Mouse (Mus musculus) heart, embryonic 12.5 days (tissue): ENCODE measurements around the gene Smg1. TPM values are rescaled to one million over a fixed set of nuclear protein-coding genes. Genes with fewer than 3 reads are reported as not detected.
"Not testable (repeated sequence)": the region's sequence is repeated elsewhere in the genome, so short reads cannot be mapped to it uniquely, and the experiment has no call there.

Experiments
- ATAC-seq: fragments of 200-750 bp; cut with Nextera tagmentation; 2 replicates; pipeline ENCODE4 v1.8.0; 2017; ENCODE audit warnings: moderate TSS enrichment, moderate library complexity; ENCODE audit not compliant: insufficient number of reproducible peaks, low FRiP score
- H3K27ac ChIP-seq: fragments of 300-500 bp; sonication (generic); 2 replicates; pipeline ENCODE4 v1.5.1; 2016; ENCODE audit warnings: mild to moderate bottlenecking, moderate library complexity; ENCODE audit not compliant: poor library complexity, severe bottlenecking
- H3K27me3 ChIP-seq: fragments of 300-500 bp; sonication (generic); replicated peaks from 2 replicates; pipeline ENCODE4 v1.6.1; 2016; ENCODE audit warnings: mild to moderate bottlenecking, moderate library complexity
- H3K36me3 ChIP-seq: fragments of 300-500 bp; sonication (generic); 2 replicates; pipeline ENCODE4 v1.6.1; 2016; ENCODE audit warnings: mild to moderate bottlenecking, moderate library complexity
- H3K4me1 ChIP-seq: fragments of 300-500 bp; sonication (generic); replicated peaks from 2 replicates; pipeline ENCODE4 v1.6.1; 2016; ENCODE audit warnings: mild to moderate bottlenecking
- H3K4me2 ChIP-seq: fragments of 300-500 bp; sonication (generic); 2 replicates; pipeline ENCODE4 v1.6.1; 2016; ENCODE audit warnings: mild to moderate bottlenecking, moderate library complexity
- H3K4me3 ChIP-seq: fragments of 300-500 bp; sonication (generic); 2 replicates; pipeline ENCODE4 v1.5.1; 2016; ENCODE audit warnings: mild to moderate bottlenecking
- H3K9ac ChIP-seq: fragments of 300-500 bp; sonication (generic); 2 replicates; pipeline ENCODE4 v1.6.1; 2016; ENCODE audit warnings: mild to moderate bottlenecking, moderate library complexity
- H3K9me3 ChIP-seq: fragments of 300-500 bp; sonication (generic); replicated peaks from 2 replicates; pipeline ENCODE4 v1.6.1; 2016; ENCODE audit warnings: mild to moderate bottlenecking, moderate library complexity
- WGBS: fragments of 180-500 bp; shearing (Covaris S2); methylation state at CpG from one replicate; pipeline ENCODE4 v1.1.7; 2016; 5-methylcytosine and 5-hydroxymethylcytosine counted together
- polyA plus RNA-seq: library from polyadenylated mRNA; unstranded; fragments of >200 nt; fragmentation: Nextera tagmentation; extraction: Ambion mirVana; gene quantifications from 2 replicates; pipeline ENCODE4 v1.2.1, GENCODE M21; 2016

Gene Smg1
- polyA plus RNA-seq, 1 experiment from 2014 or later = 15.0 TPM

DNA sequence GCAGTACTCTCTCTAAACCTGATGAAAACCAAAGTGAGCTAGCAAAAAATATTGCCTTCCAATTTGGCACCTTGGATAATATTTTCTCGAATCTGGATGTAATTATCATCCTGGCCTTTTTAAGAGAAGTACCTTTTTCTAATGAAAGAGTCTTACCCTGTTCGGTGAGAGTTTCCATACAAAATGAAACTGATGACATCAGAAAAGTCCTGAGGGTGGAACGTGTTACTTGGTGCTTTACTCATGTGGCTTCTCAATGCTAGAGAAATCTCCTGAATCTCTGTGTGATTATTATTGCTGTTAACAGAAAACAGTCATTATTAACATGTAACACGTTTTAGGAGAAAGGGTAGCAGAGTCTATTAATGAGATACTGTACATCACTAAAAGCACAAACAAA, 57.6 kb downstream of the Smg1 start:
- WGBS = 93% methylated on average over 4 of the region's 4 CpGs
- no peak for ATAC-seq
- H3K36me3 ChIP-seq = peaks cover 51% of the 10 kb centered on the region
- H3K4me3 ChIP-seq = no peak overlapping the region
- H3K9me3 ChIP-seq = no peaks in the 10 kb centered on the region
- H3K4me2 ChIP-seq = no peak overlapping the region
- H3K4me1 ChIP-seq = peaks cover 8% of the 10 kb centered on the region
- H3K27me3 ChIP-seq = no peaks in the 10 kb centered on the region
- H3K27ac ChIP-seq = no peak overlapping the region
- H3K9ac ChIP-seq = no peak overlapping the region

DNA sequence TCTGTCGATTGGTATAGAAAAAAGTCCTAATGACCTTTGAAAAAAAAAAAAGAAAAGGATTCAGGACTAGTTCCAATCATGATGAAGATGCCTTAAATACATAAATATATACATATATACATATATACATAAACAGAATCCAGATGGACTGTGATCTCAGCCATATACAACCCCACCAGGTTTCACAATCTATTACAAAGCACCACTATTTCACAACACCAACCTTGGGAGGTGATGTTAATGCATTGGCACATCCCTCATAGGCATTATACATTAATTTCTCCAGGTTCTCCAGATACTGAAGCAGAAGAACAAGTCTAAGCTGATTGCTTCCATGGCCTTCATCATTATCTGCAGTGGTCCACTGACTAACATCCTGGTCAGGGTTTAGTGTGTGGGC, 58.9 kb downstream of the Smg1 start:
- Histone ChIP-seq H3K4me3 (no peak overlapping the region), H3K9ac (no peak overlapping the region), H3K4me2 (no peak overlapping the region), H3K36me3 (peaks cover 51% of the 10 kb centered on the region), H3K9me3 (no peaks in the 10 kb centered on the region), H3K4me1 (peaks cover 14% of the 10 kb centered on the region), H3K27ac (no peak overlapping the region), H3K27me3 (no peaks in the 10 kb centered on the region)
- 88% methylated on average over 1 of the region's 1 CpGs for WGBS
- ATAC-seq = no peak

DNA sequence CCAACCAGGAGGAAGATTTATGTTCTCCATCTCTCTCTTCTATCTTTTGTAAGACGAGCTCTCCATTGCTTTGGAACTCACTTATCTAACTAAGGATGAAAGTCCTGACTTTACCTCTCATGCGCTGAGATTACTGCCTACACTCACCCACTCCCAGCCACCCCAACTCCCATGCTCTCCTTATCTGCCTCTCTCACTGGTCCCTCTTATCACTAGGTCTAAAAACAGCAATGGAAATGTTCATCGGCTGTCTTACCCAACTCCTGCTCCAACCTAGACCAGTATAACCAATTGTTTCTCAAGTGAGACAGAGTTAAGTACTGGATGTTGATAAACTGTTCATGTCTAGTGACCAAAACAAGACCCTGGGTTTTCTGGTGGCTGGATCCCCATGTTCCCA, 62.3 kb downstream of the Smg1 start:
- Histone ChIP-seq H3K4me1 (peaks cover 14% of the 10 kb centered on the region), H3K9ac (no peak overlapping the region), H3K9me3 (no peaks in the 10 kb centered on the region), H3K36me3 (peaks cover 58% of the 10 kb centered on the region), H3K27ac (peak overlapping the region; percentile 62), H3K4me3 (no peak overlapping the region), H3K27me3 (no peaks in the 10 kb centered on the region), H3K4me2 (peak overlapping the region; percentile 36)
- WGBS = 20% methylated on average over 3 of the region's 3 CpGs
- no peak for ATAC-seq

DNA sequence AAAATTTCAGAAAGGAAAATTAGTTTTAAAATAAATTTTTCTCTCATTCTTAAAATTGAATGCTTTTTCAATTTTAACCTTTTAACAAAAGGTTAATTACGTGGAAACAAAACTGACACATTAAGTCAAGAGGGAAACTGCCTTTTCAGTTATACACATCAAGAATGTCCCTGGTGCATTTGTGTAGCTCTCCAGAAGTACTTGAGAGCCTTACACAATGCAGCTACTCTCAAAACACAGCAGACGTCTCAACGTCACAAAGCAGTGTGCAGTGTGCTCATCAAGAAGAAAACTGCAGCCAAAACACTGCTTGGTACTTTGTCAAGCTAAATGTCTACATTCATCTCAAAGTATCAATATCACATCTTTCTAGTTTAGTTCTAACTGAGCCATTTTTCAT, 63.7 kb downstream of the Smg1 start:
- Histone ChIP-seq H3K9me3 (no peaks in the 10 kb centered on the region), H3K4me1 (peaks cover 14% of the 10 kb centered on the region), H3K4me2 (no peak overlapping the region), H3K4me3 (no peak overlapping the region), H3K36me3 (peaks cover 49% of the 10 kb centered on the region), H3K9ac (no peak overlapping the region), H3K27ac (no peak overlapping the region), H3K27me3 (no peaks in the 10 kb centered on the region)
- WGBS = 74% methylated on average over 3 of the region's 3 CpGs
- ATAC-seq = no peak

DNA sequence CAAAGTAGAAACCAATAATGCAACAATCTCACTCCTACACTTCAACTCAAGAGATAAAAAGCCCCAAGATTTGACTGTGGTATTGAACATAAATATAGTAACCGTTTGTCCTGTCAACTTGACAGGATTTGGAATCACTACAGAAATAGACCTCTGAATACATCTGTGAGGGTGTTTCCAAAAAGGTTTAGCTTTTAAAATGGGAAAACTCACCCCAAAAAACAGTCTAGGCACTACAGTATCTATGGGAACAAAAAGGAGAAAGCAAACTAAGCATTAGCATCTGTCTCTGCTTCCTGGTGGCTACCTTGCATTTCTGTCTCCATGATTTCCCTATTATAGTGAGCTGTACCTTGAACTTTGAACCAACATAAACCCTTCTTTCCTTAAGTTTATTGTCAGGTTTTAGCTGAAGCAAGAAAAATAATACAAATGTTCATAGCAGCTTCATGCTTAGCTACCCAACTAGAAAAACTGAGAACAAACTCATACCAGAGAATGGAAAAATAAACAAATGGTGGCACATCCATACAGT, 67.6 kb downstream of the Smg1 start:
- H3K4me1 ChIP-seq = peaks cover 7% of the 10 kb centered on the region
- no peaks in the 10 kb centered on the region for H3K27me3 ChIP-seq
- ATAC-seq = no peak
- WGBS = 57% methylated on average over 1 of the region's 1 CpGs
- H3K9ac ChIP-seq = no peak overlapping the region
- H3K27ac ChIP-seq = no peak overlapping the region
- peaks cover 55% of the 10 kb centered on the region for H3K36me3 ChIP-seq
- H3K4me3 ChIP-seq = no peak overlapping the region
- H3K4me2 ChIP-seq = no peak overlapping the region
- no peaks in the 10 kb centered on the region for H3K9me3 ChIP-seq

DNA sequence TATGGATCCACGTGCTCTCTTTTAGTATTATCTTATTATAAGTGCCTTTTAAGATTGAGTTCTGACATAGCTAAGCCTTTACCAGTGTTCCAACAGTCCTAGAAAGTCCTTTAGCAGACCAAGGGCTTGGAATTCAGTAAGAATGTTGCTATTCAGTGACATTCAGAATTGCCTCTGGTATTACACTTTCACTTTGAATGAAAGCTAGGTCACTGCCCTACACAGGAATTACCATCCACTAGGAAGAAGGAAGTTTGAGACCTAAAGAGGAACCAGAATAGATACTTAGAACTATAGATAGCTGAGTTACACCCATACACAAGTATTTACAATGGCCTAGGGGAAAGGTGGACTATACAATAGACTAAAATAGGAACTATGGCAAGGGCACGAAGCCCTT, 73.3 kb downstream of the Smg1 start:
- peaks cover 62% of the 10 kb centered on the region for H3K36me3 ChIP-seq
- not testable (repeated sequence) for H3K4me3 ChIP-seq, H3K4me2 ChIP-seq, ATAC-seq, H3K27me3 ChIP-seq, H3K4me1 ChIP-seq, H3K27ac ChIP-seq, H3K9ac ChIP-seq, H3K9me3 ChIP-seq
- WGBS = 83% methylated on average over 2 of the region's 2 CpGs

DNA sequence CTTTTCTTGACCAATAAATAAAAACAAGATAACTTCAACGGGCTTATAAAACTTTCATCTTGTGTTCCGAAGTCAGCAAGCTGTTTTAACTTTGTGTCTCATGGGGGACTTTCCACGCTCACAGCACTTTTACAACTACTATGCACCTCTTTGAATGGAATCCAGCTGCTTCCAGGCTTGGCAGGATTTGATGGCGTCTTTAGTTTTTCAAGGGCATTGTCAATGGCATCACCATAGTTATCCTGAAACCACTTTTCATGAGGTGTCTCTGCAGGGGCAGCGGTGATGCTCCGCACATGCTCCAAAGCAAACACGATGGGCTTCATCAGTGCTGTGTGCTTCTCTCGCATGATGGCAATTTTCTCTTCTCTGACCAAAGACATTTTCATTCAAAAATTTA, 80.5 kb downstream of the Smg1 start:
- Histone ChIP-seq H3K27me3 (no peaks in the 10 kb centered on the region), H3K27ac (no peak overlapping the region), H3K36me3 (peaks cover 53% of the 10 kb centered on the region), H3K4me2 (no peak overlapping the region), H3K4me1 (no peaks in the 10 kb centered on the region), H3K9ac (no peak overlapping the region), H3K4me3 (no peak overlapping the region), H3K9me3 (no peaks in the 10 kb centered on the region)
- ATAC-seq = no peak
- 91% methylated on average over 8 of the region's 8 CpGs for WGBS

DNA sequence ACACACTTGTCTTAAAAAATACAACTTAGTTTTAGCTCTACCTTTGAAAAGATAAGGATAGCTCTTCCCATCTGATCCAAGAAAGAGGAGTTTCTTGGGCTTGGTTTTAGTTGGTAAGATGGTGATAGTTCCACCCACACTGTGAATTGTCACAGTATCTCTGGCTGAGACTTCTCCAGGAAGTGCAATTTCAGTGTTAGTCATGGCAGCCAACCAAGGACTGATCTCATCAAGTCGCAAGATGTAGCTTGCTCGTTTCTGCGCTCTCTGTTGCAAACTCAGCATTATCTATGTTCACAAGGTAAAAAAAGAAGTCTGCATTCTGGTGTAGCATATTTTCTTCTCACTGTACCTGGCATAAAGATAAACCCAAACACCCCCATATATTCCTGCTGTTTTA, 83.3 kb downstream of the Smg1 start:
- H3K9ac ChIP-seq = no peak overlapping the region
- 86% methylated on average over 3 of the region's 3 CpGs for WGBS
- no peak overlapping the region for H3K4me3 ChIP-seq
- peaks cover 5% of the 10 kb centered on the region; the same call in 1 of the 2 replicates for H3K4me1 ChIP-seq
- H3K36me3 ChIP-seq = peaks cover 57% of the 10 kb centered on the region
- H3K9me3 ChIP-seq = no peaks in the 10 kb centered on the region
- no peak overlapping the region for H3K4me2 ChIP-seq
- no peak overlapping the region for H3K27ac ChIP-seq
- no peaks in the 10 kb centered on the region for H3K27me3 ChIP-seq
- ATAC-seq = no peak

DNA sequence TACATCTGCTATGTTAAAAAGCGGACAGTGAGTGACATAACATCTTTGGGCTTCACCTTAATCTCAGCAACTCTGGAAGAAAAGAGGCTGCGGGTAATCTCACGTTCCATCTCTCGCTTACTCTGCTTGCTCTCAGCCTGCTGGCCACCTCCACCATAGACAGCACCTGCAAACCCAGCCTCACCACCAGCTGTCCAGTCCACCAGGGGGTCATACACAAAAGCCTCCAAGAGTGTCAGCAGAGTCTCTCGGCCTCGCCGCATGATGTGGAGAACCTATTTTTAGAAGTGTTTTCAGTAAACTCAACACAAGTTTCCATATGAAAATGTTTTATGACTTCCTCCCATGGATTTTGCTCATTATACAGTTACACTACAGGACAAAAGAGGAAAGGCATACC, 87.0 kb downstream of the Smg1 start:
- H3K27ac ChIP-seq = no peak overlapping the region
- H3K27me3 ChIP-seq = no peaks in the 10 kb centered on the region
- no peak overlapping the region for H3K9ac ChIP-seq
- peaks cover 5% of the 10 kb centered on the region; the same call in 1 of the 2 replicates for H3K4me1 ChIP-seq
- no peak overlapping the region for H3K4me3 ChIP-seq
- WGBS = 78% methylated on average over 7 of the region's 7 CpGs
- no peak overlapping the region for H3K4me2 ChIP-seq
- ATAC-seq = no peak
- H3K36me3 ChIP-seq = peaks cover 77% of the 10 kb centered on the region
- H3K9me3 ChIP-seq = no peaks in the 10 kb centered on the region

DNA sequence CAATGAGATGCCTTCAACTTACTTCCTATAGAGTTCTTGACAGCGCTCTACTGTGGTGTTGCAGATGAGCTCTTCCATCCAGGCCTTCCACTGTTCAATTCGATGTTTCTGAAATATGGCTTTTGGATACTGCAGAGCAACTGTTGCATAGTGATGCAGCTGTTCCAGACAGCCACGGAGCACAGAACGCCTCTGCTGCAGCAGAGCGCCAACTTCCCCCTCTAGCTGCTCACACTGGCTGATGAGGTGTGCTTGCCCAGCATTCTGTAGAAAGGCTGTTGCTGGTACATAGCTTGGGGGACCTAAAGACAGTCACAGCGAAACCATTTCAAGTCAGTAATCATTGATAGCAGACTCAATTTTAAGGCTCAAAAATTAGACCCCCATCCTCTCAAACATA, 89.3 kb downstream of the Smg1 start:
- H3K9ac ChIP-seq = no peak overlapping the region
- H3K27ac ChIP-seq = no peak overlapping the region
- no peak overlapping the region for H3K4me2 ChIP-seq
- no peak overlapping the region for H3K4me3 ChIP-seq
- H3K9me3 ChIP-seq = no peaks in the 10 kb centered on the region
- peaks cover 74% of the 10 kb centered on the region for H3K36me3 ChIP-seq
- WGBS = 94% methylated on average over 6 of the region's 6 CpGs
- ATAC-seq = no peak
- H3K27me3 ChIP-seq = no peaks in the 10 kb centered on the region
- peaks cover 5% of the 10 kb centered on the region; the same call in 1 of the 2 replicates for H3K4me1 ChIP-seq

DNA sequence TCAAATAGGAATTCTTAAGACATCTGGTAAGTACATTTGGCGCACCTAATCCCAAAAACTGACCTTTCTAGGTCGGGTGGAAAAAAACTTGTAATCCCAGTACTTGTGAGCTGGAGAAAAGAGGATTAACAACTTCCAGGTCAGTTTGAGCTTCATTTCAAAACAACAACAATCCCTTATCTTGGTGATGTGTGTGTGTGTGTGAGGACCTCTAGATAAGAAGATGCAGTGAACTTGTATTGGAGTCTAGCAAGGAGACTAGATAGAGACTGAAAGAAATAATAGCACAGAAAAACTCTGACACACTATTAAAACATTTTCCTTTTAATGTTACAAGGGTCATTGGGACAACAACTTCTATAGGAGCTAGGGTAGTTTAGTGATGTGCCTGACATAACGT, 99.9 kb downstream of the Smg1 start:
- H3K27ac ChIP-seq = no peak overlapping the region
- 78% methylated on average over 3 of the region's 3 CpGs for WGBS

DNA sequence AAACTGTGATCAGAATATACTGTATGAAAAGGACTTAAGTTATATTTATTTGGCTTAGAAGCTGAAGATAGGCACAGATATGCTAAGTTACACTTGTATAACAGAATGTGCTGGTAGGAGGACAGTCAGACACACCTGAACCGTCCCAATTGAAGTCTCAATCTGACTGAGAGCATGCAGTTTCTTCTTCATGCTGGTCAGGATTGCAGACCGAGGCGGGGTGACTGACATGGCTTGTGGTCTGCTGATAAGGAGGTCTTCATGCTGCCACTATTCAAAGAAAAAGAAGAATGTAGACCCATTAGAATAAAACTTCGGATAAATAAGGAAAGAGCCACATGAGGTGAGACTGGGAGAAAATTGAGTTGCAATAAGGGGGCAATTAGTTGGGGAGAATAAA, 100.3 kb downstream of the Smg1 start:
- H3K27me3 ChIP-seq = no peaks in the 10 kb centered on the region
- H3K9ac ChIP-seq = no peak overlapping the region
- H3K4me1 ChIP-seq = no peaks in the 10 kb centered on the region
- H3K36me3 ChIP-seq = peaks cover 61% of the 10 kb centered on the region
- no peak overlapping the region for H3K4me2 ChIP-seq
- no peaks in the 10 kb centered on the region for H3K9me3 ChIP-seq
- WGBS = 68% methylated on average over 4 of the region's 4 CpGs
- no peak overlapping the region for H3K27ac ChIP-seq
- ATAC-seq = no peak
- H3K4me3 ChIP-seq = no peak overlapping the region

More for the DNA sequence above, 99.9 kb downstream of the Smg1 start:
- no peaks in the 10 kb centered on the region for H3K27me3 ChIP-seq
- no peak overlapping the region for H3K4me3 ChIP-seq
- H3K4me2 ChIP-seq = no peak overlapping the region
- no peak overlapping the region for H3K9ac ChIP-seq
- H3K4me1 ChIP-seq = no peaks in the 10 kb centered on the region
- ATAC-seq = no peak
- H3K9me3 ChIP-seq = no peaks in the 10 kb centered on the region
- H3K36me3 ChIP-seq = peaks cover 62% of the 10 kb centered on the region
